Mouse (Mus musculus) hindbrain, embryonic 15.5 days (tissue): ENCODE measurements at regions not wholly inside any gene's neighbourhood (a gene's known extent, or its start where the extent isn't known, plus 50 kb on each side); places are given as distances from the start of the nearest gene placed in this dataset.

Source experiments
- ATAC-seq: fragments of 200-750 bp; cut with Nextera tagmentation; 2 replicates; pipeline ENCODE4 v1.8.0; 2017; ENCODE audit warnings: low read depth, moderate number of reproducible peaks, moderate TSS enrichment; ENCODE audit not compliant: low FRiP score
- H3K27ac ChIP-seq: fragments of 300-500 bp; sonication (generic); replicated peaks from 2 replicates; pipeline ENCODE4 v1.5.1; 2015; ENCODE audit warnings: mild to moderate bottlenecking, inconsistent platforms
- H3K27me3 ChIP-seq: fragments of 300-500 bp; sonication (generic); 2 replicates; pipeline ENCODE4 v1.6.1; 2015; ENCODE audit warnings: control low read depth, inconsistent platforms
- H3K36me3 ChIP-seq: fragments of 300-500 bp; sonication (generic); 2 replicates; pipeline ENCODE4 v1.6.1; 2015; ENCODE audit warnings: control low read depth, inconsistent platforms
- H3K4me1 ChIP-seq: fragments of 300-500 bp; sonication (generic); replicated peaks from 2 replicates; pipeline ENCODE4 v1.6.1; 2015; ENCODE audit warnings: control low read depth, inconsistent platforms
- H3K4me2 ChIP-seq: fragments of 300-500 bp; sonication (generic); 2 replicates; pipeline ENCODE4 v1.6.1; 2015; ENCODE audit warnings: moderate library complexity, mild to moderate bottlenecking, inconsistent platforms
- H3K4me3 ChIP-seq: fragments of 300-500 bp; sonication (generic); 2 replicates; pipeline ENCODE4 v1.5.1; 2015; ENCODE audit warnings: mild to moderate bottlenecking, inconsistent platforms
- H3K9ac ChIP-seq: fragments of 300-500 bp; sonication (generic); 2 replicates; pipeline ENCODE4 v1.6.1; 2015; ENCODE audit warnings: inconsistent platforms
- H3K9me3 ChIP-seq: fragments of 300-500 bp; sonication (generic); 2 replicates; pipeline ENCODE4 v1.6.1; 2016; ENCODE audit warnings: control low read depth, inconsistent platforms
- WGBS: fragments of 180-500 bp; shearing (Covaris S2); methylation state at CpG from one replicate; pipeline ENCODE4 v1.1.7; 2015; 5-methylcytosine and 5-hydroxymethylcytosine counted together

- H3K4me2 ChIP-seq, result no peak overlapping the region
- 36% methylated on average over 10 of the region's 10 CpGs for WGBS
- H3K4me1 ChIP-seq, result peaks cover 30% of the 10 kb centered on the region
- no peak for ATAC-seq
- H3K4me3 ChIP-seq, result no peak overlapping the region
- 0 out of 2 replicates have a peak overlapping the region, but pooled peaks have one; percentile 8 for H3K9ac ChIP-seq
- no peak overlapping the region for H3K27ac ChIP-seq
- no peaks in the 10 kb centered on the region; the same call in 1 of the 2 replicates for H3K27me3 ChIP-seq
- no peaks in the 10 kb centered on the region for H3K36me3 ChIP-seq
- H3K9me3 ChIP-seq, result no peaks in the 10 kb centered on the region
Measured at GRCm38 (mm10) chr4:125259306-125259705, 131.7 kb upstream of the Zc3h12a start.

GRCm38 (mm10) chr4:125257916-125258315 lies 130.3 kb upstream of the Zc3h12a start:
- Histone ChIP-seq H3K27ac (no peak overlapping the region), H3K27me3 (no peaks in the 10 kb centered on the region; the same call in 1 of the 2 replicates), H3K9ac (no peak overlapping the region), H3K4me1 (peaks cover 30% of the 10 kb centered on the region), H3K9me3 (no peaks in the 10 kb centered on the region), H3K4me2 (no peak overlapping the region), H3K4me3 (no peak overlapping the region), H3K36me3 (no peaks in the 10 kb centered on the region)
- no peak for ATAC-seq
- 45% methylated on average over 6 of the region's 6 CpGs for WGBS

DNA sequence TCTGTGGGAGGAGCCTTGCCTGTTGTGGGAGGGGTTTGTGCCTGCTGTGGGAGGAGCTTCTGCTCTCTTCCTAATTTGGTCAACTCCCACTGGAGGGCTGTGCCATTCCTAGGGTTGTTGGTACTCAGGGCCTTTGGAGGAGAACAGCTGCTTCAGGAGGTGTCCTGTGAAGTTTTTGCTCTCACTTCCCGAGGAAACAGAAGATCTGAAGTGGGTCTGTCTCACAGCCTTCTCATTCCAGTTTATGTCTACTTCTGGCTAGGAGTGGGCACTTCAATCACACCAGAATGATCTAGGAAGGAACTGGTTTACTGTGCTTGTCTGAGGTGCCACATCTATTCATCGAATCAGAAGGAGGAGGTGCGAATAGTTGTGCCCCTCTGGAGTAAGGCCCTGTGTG lies 125.5 kb upstream of the Zc3h12a start:
- no peak overlapping the region for H3K27ac ChIP-seq
- no peak overlapping the region for H3K4me2 ChIP-seq
- no peaks in the 10 kb centered on the region for H3K9me3 ChIP-seq
- H3K4me1 ChIP-seq, result peaks cover 22% of the 10 kb centered on the region
- H3K4me3 ChIP-seq, result no peak overlapping the region
- no peaks in the 10 kb centered on the region; the same call in 1 of the 2 replicates for H3K27me3 ChIP-seq
- no peaks in the 10 kb centered on the region for H3K36me3 ChIP-seq
- WGBS, result 92% methylated on average over 3 of the region's 3 CpGs
- no peak for ATAC-seq
- H3K9ac ChIP-seq, result no peak overlapping the region

DNA sequence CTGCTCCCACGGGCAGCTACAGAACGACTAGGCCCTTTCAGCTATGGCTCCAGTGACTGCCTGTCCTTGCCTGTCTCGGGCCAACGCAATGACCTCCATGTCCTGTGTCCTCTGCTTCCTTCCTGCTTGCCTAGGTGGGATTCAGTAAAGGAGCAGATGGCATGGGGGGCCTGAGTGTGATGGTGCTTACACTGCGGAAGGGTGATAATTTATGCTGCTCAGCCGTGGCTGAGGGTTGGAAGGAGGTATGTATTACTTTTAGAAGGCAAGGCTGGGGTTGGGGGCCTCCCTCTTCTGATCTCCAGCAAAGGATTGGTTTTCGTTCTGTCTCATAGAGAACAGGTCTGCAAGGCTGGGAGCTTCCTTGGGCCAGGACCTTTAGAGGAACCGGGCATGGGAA lies 124.6 kb upstream of the Zc3h12a start:
- no peaks in the 10 kb centered on the region for H3K9me3 ChIP-seq
- H3K27ac ChIP-seq, result no peak overlapping the region
- peaks cover 22% of the 10 kb centered on the region for H3K4me1 ChIP-seq
- H3K9ac ChIP-seq, result no peak overlapping the region
- no peak for ATAC-seq
- no peak overlapping the region for H3K4me2 ChIP-seq
- no peaks in the 10 kb centered on the region for H3K36me3 ChIP-seq
- WGBS, result 71% methylated on average over 8 of the region's 8 CpGs
- H3K27me3 ChIP-seq, result no peaks in the 10 kb centered on the region; the same call in 1 of the 2 replicates
- H3K4me3 ChIP-seq, result no peak overlapping the region

DNA sequence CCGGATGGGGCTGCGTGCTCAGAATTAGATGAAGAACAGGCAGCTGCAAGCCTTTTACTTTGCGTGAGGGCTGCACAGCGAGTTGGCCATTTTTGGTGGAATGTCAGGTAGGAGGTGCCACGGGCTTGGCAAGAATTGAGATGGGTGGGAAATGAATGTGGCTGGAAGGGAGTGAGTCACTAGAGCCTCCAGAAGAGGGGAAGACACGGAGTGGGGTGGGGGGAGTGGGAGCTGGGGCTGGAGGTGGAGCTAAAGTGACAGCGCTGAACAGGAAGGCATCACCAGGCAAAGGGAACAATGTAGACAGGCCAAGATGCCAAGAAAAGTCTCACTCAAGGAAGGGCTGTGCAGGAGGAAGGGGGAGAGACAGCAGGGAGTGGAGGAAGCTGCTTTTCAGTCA lies 121.4 kb upstream of the Zc3h12a start:
- no peak overlapping the region for H3K27ac ChIP-seq
- H3K4me3 ChIP-seq, result no peak overlapping the region
- no peaks in the 10 kb centered on the region for H3K9me3 ChIP-seq
- H3K9ac ChIP-seq, result no peak overlapping the region
- H3K4me1 ChIP-seq, result peaks cover 18% of the 10 kb centered on the region
- H3K4me2 ChIP-seq, result no peak overlapping the region
- no peaks in the 10 kb centered on the region for H3K36me3 ChIP-seq
- no peak for ATAC-seq
- 51% methylated on average over 7 of the region's 7 CpGs for WGBS
- no peaks in the 10 kb centered on the region for H3K27me3 ChIP-seq

- 18% methylated on average over 5 of the region's 5 CpGs for WGBS
- no peak overlapping the region for H3K9ac ChIP-seq
- no peaks in the 10 kb centered on the region for H3K27me3 ChIP-seq
- no peaks in the 10 kb centered on the region for H3K36me3 ChIP-seq
- H3K9me3 ChIP-seq, result no peaks in the 10 kb centered on the region
- ATAC-seq, result no peak
- H3K27ac ChIP-seq, result no peak overlapping the region
- peaks cover 16% of the 10 kb centered on the region for H3K4me1 ChIP-seq
- H3K4me2 ChIP-seq, result no peak overlapping the region
- no peak overlapping the region for H3K4me3 ChIP-seq
Measured at GRCm38 (mm10) chr4:125246171-125246570, 118.5 kb upstream of the Zc3h12a start.

DNA sequence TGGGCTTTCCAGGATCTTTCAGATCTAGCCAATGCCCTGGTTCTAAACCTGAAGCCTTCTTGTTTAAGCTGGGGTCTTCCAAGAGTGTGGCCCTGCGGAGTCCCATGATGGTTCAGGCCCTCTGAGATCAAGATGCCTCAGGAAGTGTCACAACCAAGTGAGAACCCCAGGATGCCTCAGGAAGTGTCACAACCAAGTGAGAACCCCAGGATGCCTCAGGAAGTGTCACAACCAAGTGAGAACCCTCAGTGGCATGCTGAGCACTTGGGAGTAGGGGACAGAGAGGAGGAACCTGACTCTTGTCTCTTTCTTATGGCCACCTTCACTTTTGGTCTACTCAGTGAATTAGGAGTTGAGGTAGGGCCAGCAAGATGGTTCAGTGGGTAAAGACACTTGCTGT lies 114.9 kb upstream of the Zc3h12a start:
- H3K4me3 ChIP-seq, result no peak overlapping the region
- ATAC-seq, result no peak
- 78% methylated on average over 1 of the region's 1 CpGs for WGBS
- H3K36me3 ChIP-seq, result no peaks in the 10 kb centered on the region
- H3K9ac ChIP-seq, result no peak overlapping the region
- no peak overlapping the region for H3K4me2 ChIP-seq
- H3K9me3 ChIP-seq, result no peaks in the 10 kb centered on the region
- H3K27me3 ChIP-seq, result no peaks in the 10 kb centered on the region
- no peak overlapping the region for H3K27ac ChIP-seq
- peaks cover 10% of the 10 kb centered on the region for H3K4me1 ChIP-seq

DNA sequence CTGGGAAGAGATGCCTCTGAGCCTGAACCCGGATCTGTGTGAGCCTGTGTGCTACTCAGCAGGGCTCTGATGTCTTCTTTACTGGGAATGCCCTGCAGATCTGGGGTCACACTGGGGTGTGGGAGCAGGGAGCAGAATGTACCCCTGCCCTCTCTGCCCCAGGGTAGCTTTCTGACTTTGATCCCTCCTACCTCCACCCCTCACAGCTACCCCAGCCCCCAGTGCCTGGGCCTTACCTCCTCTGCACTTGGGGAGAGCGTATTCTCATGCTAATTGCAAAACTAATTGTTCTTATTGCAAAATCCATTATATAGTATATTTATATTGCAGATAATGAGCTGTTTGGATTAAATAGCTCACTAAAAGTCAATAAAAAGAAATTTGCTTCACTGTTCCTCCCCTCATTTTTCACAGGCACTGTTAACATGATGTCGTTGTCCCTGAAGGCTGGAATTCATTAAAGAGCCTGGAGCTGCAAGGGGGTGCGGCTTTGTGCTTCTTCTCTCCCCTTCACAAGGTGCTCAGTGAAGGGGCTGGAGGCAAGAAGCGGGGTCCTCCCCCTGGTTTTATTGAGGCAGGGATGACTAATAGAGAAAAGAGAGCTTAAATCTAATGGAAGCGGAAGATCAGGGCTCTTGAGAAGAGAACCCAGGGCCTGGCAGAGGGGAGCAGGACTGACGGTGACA lies 114.1 kb upstream of the Zc3h12a start:
- Histone ChIP-seq H3K4me3 (no peak overlapping the region), H3K27me3 (no peaks in the 10 kb centered on the region), H3K9me3 (no peaks in the 10 kb centered on the region), H3K36me3 (no peaks in the 10 kb centered on the region), H3K27ac (no peak overlapping the region; the same call in 1 of the 2 replicates), H3K4me2 (no peak overlapping the region), H3K9ac (no peak overlapping the region), H3K4me1 (peaks cover 10% of the 10 kb centered on the region)
- 18% methylated on average over 7 of the region's 7 CpGs for WGBS
- no peak for ATAC-seq

- no peak overlapping the region for H3K27ac ChIP-seq
- 0 out of 2 replicates have a peak, but pooled peaks cover 3% of the 10 kb centered on the region for H3K27me3 ChIP-seq
- no peak overlapping the region for H3K4me2 ChIP-seq
- H3K9ac ChIP-seq, result no peak overlapping the region
- peaks cover 9% of the 10 kb centered on the region; the same call in 1 of the 2 replicates for H3K4me1 ChIP-seq
- H3K9me3 ChIP-seq, result no peaks in the 10 kb centered on the region
- H3K36me3 ChIP-seq, result no peaks in the 10 kb centered on the region
- no peak overlapping the region for H3K4me3 ChIP-seq
- 23% methylated on average over 12 of the region's 12 CpGs for WGBS
- ATAC-seq, result no peak
Measured at GRCm38 (mm10) chr4:125231711-125232260, 104.1 kb upstream of the Zc3h12a start.

GRCm38 (mm10) chr4:125227194-125227593 lies 99.6 kb upstream of the Zc3h12a start:
- no peak overlapping the region for H3K4me3 ChIP-seq
- H3K9me3 ChIP-seq, result no peaks in the 10 kb centered on the region
- no peaks in the 10 kb centered on the region for H3K36me3 ChIP-seq
- H3K27me3 ChIP-seq, result 0 out of 2 replicates have a peak, but pooled peaks cover 3% of the 10 kb centered on the region
- no peak overlapping the region for H3K9ac ChIP-seq
- 91% methylated on average over 6 of the region's 6 CpGs for WGBS
- no peak overlapping the region for H3K27ac ChIP-seq
- no peak for ATAC-seq
- H3K4me2 ChIP-seq, result no peak overlapping the region
- H3K4me1 ChIP-seq, result peaks cover 8% of the 10 kb centered on the region; the same call in 1 of the 2 replicates

- ATAC-seq, result no peak
- WGBS, result 77% methylated on average over 6 of the region's 6 CpGs
Measured at GRCm38 (mm10) chr4:125222922-125223321, 95.3 kb upstream of the Zc3h12a start.

DNA sequence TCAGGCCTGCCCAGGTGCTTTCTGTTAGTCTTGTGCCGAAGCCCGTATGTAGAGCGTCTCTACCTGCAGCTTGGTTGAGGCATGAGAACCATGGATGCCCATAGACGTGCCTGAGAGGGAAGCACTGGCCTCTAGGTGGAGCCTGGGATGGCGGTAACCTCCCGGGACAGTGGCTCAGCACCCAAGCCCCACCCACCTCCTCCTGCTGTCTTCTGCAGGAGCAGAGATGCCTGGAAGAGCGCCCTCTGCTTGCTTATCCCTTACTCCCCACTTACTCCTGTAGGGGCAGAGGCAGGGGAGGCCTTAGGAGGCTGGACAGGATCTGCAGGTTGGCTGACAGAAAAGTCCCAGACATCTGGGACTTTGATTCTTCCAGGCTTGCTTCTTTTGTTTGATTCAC lies 92.7 kb upstream of the Zc3h12a start:
- H3K4me2 ChIP-seq, result no peak overlapping the region
- H3K36me3 ChIP-seq, result no peaks in the 10 kb centered on the region
- no peaks in the 10 kb centered on the region for H3K4me1 ChIP-seq
- H3K9ac ChIP-seq, result no peak overlapping the region
- H3K9me3 ChIP-seq, result no peaks in the 10 kb centered on the region
- 35% methylated on average over 7 of the region's 7 CpGs for WGBS
- no peak for ATAC-seq
- no peaks in the 10 kb centered on the region for H3K27me3 ChIP-seq
- H3K27ac ChIP-seq, result no peak overlapping the region
- H3K4me3 ChIP-seq, result no peak overlapping the region

More at GRCm38 (mm10) chr4:125222922-125223321, 95.3 kb upstream of the Zc3h12a start:
- Histone ChIP-seq H3K36me3 (no peaks in the 10 kb centered on the region), H3K9ac (no peak overlapping the region), H3K27me3 (no peaks in the 10 kb centered on the region), H3K4me1 (no peaks in the 10 kb centered on the region), H3K4me2 (no peak overlapping the region), H3K4me3 (no peak overlapping the region), H3K27ac (no peak overlapping the region), H3K9me3 (no peaks in the 10 kb centered on the region)
